Mouse (Mus musculus) heart, embryonic 14.5 days (tissue): ENCODE measurements around the gene Rbp7. TPM values are rescaled to one million over a fixed set of nuclear protein-coding genes. Genes with fewer than 3 reads are reported as not detected.
A peak's percentile ranks its signal among the peaks of the same experiment; 100 is the strongest.
"Not testable (repeated sequence)": the region's sequence is repeated elsewhere in the genome, so short reads cannot be mapped to it uniquely, and the experiment has no call there.

Experiments
- ATAC-seq: fragments of 200-750 bp; cut with Nextera tagmentation; 2 replicates; pipeline ENCODE4 v1.8.0; 2017; ENCODE audit warnings: low read depth, moderate TSS enrichment; ENCODE audit not compliant: insufficient number of reproducible peaks, insufficient read depth, low FRiP score
- H3K27ac ChIP-seq, 2 experiments: fragments of 200-500 bp in 1 of 2; fragments of 300-500 bp in 1 of 2; sonication (generic) in 1 of 2; replicated peaks in 1 of 2; 2 replicates each; pipeline ENCODE4 v1.5.1; 2012 to 2014; ENCODE audit warnings: low read depth in 2 of 2, low read length in 2 of 2, control low read depth in 1 of 2, mild to moderate bottlenecking in 1 of 2, mixed read lengths in 1 of 2; ENCODE audit not compliant: control insufficient read depth in 1 of 2, insufficient read depth in 1 of 2
- H3K27me3 ChIP-seq: fragments of 300-500 bp; sonication (generic); 2 replicates; pipeline ENCODE4 v1.6.1; 2014; ENCODE audit warnings: mild to moderate bottlenecking, low read length, control low read depth; ENCODE audit not compliant: control insufficient read depth, insufficient read depth
- H3K36me3 ChIP-seq: fragments of 300-500 bp; sonication (generic); 2 replicates; pipeline ENCODE4 v1.6.1; 2014; ENCODE audit warnings: mild to moderate bottlenecking, control low read depth, low read length, mixed read lengths; ENCODE audit not compliant: control insufficient read depth, insufficient read depth
- H3K4me1 ChIP-seq, 2 experiments: fragments of 200-500 bp in 1 of 2; fragments of 300-500 bp in 1 of 2; sonication (generic) in 1 of 2; 2 replicates each; pipeline ENCODE4 v1.6.1; 2012 to 2014; ENCODE audit warnings: low read length in 2 of 2, control low read depth in 1 of 2, mixed read lengths in 1 of 2; ENCODE audit not compliant: control insufficient read depth in 2 of 2, insufficient read depth in 2 of 2
- H3K4me2 ChIP-seq: fragments of 300-500 bp; sonication (generic); 2 replicates; pipeline ENCODE4 v1.6.1; 2014; ENCODE audit warnings: mild to moderate bottlenecking, low read length
- H3K4me3 ChIP-seq, 2 experiments: fragments of 200-500 bp in 1 of 2; fragments of 300-500 bp in 1 of 2; sonication (generic) in 1 of 2; 2 replicates each; pipeline ENCODE4 v1.5.1; 2012 to 2014; ENCODE audit warnings: low read length in 2 of 2, mild to moderate bottlenecking in 2 of 2, control low read depth in 1 of 2, low read depth in 1 of 2, moderate library complexity in 1 of 2; ENCODE audit not compliant: control insufficient read depth in 1 of 2, insufficient read depth in 1 of 2
- H3K9ac ChIP-seq: fragments of 300-500 bp; sonication (generic); 2 replicates; pipeline ENCODE4 v1.6.1; 2014; ENCODE audit warnings: mild to moderate bottlenecking, low read length
- H3K9me3 ChIP-seq: fragments of 300-500 bp; sonication (generic); 2 replicates; pipeline ENCODE4 v1.6.1; 2016; ENCODE audit warnings: low read length, control low read depth; ENCODE audit not compliant: control insufficient read depth
- WGBS: fragments of 180-500 bp; shearing (Covaris S2); extraction: QIAGEN DNeasy Blood & Tissue Kit; methylation state at CpG from one replicate; pipeline ENCODE4 v1.1.7; 2014; 5-methylcytosine and 5-hydroxymethylcytosine counted together
- polyA plus RNA-seq: library from polyadenylated mRNA; unstranded; fragments of >200 nt; fragmentation: Nextera tagmentation; extraction: Ambion mirVana; gene quantifications from 2 replicates; pipeline ENCODE4 v1.2.1, GENCODE M21; 2014

The Rbp7 gene
- polyA plus RNA-seq, 1 experiment from 2014 or later: 8.6 TPM

DNA sequence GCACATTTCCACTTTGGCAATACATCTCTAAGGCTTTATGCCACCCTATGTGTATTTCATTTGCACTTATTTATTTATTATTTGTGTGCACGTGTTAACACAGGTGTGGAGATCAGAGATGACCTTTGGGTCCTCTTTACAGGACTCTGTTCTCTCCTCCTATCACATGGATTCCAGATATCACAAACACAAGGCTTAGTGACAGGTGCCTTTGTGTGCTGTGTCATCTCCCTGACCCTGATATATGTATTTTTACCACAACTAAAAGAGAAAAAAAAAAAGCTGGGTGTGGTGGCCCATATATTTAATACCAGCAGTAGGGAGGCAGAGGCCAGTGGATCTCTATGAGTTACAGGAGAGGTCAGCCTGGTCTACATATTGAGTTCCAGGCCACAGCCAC, 10.3 kb downstream of the Rbp7 start:
- Histone ChIP-seq H3K9ac (peak overlapping the region; percentile 71), H3K27me3 (no peaks in the 10 kb centered on the region), H3K4me3 (no peak overlapping the region), H3K9me3 (no peaks in the 10 kb centered on the region), H3K27ac (peak overlapping the region in 1 of 2 experiments; percentile 84; a peak in 3 of 4 replicates), H3K36me3 (no peaks in the 10 kb centered on the region), H3K4me2 (no peak overlapping the region), H3K4me1 (peaks cover 9 to 20% of the 10 kb centered on the region in 2 experiments)
- WGBS: 40% methylated on average over 1 of the region's 1 CpGs
- ATAC-seq: no peak

DNA sequence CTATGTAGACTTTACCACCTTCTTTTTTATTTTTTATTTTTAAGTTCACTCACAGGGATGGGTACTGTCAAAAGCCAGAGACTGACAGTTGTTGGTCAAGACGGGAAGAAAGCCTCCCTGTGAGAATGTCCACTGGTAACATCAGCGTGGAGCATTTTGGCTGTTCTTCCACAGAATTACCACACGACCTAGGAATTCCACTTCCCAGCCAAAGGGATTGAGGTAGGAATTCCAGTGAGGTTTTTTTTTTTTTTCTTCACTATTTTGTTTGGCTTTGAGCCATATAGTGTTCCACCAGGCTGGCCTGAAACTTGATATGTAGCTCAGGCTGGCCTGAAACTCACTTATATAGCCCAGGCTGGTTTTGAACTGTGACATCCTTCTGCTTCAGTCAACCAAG, 12.3 kb downstream of the Rbp7 start:
- no peak for ATAC-seq
- Histone ChIP-seq H3K4me2 (no peak overlapping the region), H3K27me3 (no peaks in the 10 kb centered on the region), H3K9me3 (no peaks in the 10 kb centered on the region), H3K4me3 (no peak overlapping the region), H3K36me3 (no peaks in the 10 kb centered on the region), H3K4me1 (peaks cover 9 to 20% of the 10 kb centered on the region in 2 experiments), H3K27ac (peak overlapping the region; percentile 14 to 45; a peak in 2 of 4 replicates), H3K9ac (no peak overlapping the region)
- WGBS: 15% methylated on average over 3 of the region's 3 CpGs

DNA sequence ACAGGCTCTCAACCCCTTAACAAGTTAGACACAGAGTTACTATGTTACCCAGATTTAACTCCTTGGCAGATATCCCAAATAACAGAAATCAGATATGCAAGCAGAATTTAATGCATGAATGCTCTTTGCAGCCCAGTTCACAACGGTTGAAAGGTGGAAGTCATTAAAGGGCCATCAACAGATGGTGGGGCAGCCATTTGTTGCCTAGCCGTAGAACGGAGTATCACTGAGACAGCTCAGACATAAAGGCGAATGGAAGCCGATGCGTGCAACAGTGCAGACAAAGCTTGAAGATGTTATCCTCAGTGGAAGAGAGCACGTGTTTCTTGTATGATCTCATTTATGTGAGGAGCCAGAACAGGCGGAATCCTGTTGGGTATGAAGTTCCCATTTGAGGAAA, 14.2 kb downstream of the Rbp7 start:
- no peak for ATAC-seq
- WGBS: 74% methylated on average over 8 of the region's 8 CpGs
- no peak overlapping the region for H3K4me2 ChIP-seq
- H3K4me1 ChIP-seq: peaks cover 5 to 16% of the 10 kb centered on the region in 2 experiments
- H3K36me3 ChIP-seq: no peaks in the 10 kb centered on the region
- no peak overlapping the region for H3K9ac ChIP-seq
- no peak overlapping the region for H3K4me3 ChIP-seq
- H3K27me3 ChIP-seq: no peaks in the 10 kb centered on the region
- H3K9me3 ChIP-seq: no peaks in the 10 kb centered on the region
- no peak overlapping the region for H3K27ac ChIP-seq

DNA sequence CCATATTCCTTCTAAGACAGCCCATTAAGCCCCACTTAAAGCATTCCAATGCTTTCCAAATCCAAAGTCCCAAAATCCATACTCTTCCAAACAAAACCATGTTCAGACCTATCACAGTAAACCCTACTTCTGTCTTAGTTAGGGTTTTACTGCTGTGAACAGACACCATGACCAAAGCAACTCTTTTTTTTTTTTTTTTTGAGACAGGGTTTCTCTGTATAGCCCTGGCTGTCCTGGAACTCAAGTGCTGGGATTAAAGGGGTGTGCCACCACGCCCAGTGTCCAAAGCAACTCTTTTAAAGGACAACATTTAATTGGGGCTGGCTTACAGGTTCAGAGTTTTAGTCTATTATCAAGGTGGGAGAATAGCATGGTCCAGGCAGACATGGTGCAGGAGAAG, 22.9 kb downstream of the Rbp7 start:
- not testable (repeated sequence) for H3K4me2 ChIP-seq, H3K9me3 ChIP-seq, H3K4me3 ChIP-seq, H3K36me3 ChIP-seq, H3K4me1 ChIP-seq, H3K27ac ChIP-seq, ATAC-seq, H3K27me3 ChIP-seq, H3K9ac ChIP-seq
- WGBS: 51% methylated on average over 1 of the region's 1 CpGs

DNA sequence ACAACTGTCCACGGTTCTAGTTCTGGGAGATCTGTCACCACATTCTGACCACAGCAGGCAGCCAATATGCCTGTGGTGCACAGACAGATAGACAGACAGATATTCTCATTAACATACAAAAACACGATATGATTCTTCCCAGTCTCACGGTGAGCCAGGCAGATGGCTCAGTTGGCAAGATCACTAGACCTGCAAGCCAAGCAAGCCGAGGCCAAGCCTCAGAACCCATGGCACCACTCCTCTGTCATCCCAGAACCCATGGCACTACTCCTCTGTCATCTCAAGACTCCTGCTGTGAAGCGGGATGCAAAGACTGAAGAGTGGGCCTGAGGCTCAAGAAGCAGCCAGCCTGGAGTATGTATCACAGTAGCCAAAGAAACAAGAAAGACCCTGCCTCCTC, 25.2 kb downstream of the Rbp7 start:
- no peak overlapping the region for H3K9ac ChIP-seq
- 77% methylated on average over 5 of the region's 5 CpGs for WGBS
- peaks cover 0 to 6% of the 10 kb centered on the region in 2 experiments; a peak in 1 of 4 replicates for H3K4me1 ChIP-seq
- H3K9me3 ChIP-seq: no peaks in the 10 kb centered on the region
- H3K36me3 ChIP-seq: no peaks in the 10 kb centered on the region
- no peaks in the 10 kb centered on the region for H3K27me3 ChIP-seq
- H3K27ac ChIP-seq: no peak overlapping the region
- H3K4me2 ChIP-seq: no peak overlapping the region
- no peak overlapping the region for H3K4me3 ChIP-seq
- no peak for ATAC-seq

DNA sequence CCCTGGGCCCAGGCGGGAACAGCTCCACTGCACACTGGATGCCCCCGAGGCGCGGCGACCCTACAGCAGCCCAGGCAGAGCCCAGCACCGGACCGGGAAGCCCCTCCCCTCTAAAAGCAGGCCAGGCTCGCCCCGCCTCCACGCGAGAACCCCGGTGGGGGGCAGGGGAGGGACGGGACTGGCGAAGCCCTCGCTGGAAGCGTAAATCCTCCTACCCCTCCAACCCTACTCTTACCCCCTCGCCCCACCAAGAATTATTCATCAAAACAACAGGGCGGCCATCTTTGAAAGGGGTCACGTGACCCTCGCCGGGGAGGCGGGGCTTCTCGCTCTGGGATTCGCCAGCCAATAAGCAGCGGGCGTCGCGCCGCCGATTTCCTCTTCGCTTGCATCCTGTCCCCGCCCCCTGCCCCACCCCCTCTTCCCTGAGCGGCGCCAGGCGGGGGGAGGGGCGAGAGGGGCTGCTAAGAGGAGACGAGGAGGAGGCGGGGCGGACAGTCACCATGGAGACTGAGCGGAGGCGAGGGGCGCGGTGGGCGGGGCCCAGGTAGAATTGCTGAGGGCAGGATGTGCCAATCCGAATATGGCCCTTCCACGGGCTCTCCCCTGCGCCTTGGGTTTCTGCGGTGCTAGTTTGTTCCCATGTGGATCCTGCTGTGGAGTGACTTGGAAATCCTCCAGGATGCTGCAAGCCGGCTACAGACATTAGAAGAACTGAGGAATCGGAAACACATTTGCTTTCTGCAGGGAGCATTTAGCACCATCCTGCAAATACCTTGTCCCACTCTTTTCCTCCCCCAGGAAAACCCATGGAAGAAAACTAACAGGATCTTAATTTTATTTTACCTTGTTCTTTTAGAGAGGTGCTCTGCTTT, 28.2 kb downstream of the Rbp7 start, which contains the start of gene Ube4b:
Gene Ube4b (minus strand): TSS at position 425 of the 875 bp plus-strand sequence.
- peak within 1 kb of the TSS; percentile 80 for H3K4me2 ChIP-seq
- H3K36me3 ChIP-seq: no peaks in the 10 kb centered on the region
- under 1% methylated on average over 45 of the region's 50 CpGs for WGBS
- H3K27me3 ChIP-seq: no peaks in the 10 kb centered on the region
- H3K4me3 ChIP-seq: peak within 1 kb of the TSS; percentile 91
- peak; percentile 92 for ATAC-seq
- H3K4me1 ChIP-seq: peaks cover 2 to 19% of the 10 kb centered on the region in 2 experiments; a peak in 1 of 4 replicates
- H3K9ac ChIP-seq: peak within 1 kb of the TSS; percentile 93
- H3K9me3 ChIP-seq: no peaks in the 10 kb centered on the region
- H3K27ac ChIP-seq: peak within 1 kb of the TSS; percentile 94 to 97

DNA sequence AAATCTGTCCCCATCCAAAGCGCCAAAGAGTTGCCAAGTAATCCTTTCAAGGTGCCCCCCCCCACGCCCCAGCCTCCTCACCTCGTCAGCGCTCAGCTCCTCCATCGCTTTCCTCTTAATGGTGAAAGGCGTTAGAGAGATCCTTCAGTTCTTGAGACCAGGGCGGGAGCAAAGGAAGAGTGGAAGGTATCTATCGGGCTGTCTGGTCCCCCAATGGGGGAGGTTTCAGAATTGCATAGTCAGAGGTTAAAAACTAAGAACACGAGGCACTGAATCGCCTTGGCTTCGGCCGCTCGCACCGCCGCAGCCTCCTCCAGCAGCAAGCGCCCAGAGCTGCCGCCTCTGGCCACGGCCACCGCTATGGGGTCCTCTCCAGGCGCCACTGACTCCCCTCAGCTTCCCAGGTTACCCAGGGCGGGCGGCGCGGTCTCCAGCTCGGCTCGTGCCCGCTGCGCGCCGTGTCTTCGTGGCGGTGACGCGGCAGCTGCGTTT, 28.9 kb downstream of the Rbp7 start:
- no peaks in the 10 kb centered on the region for H3K27me3 ChIP-seq
- WGBS: under 1% methylated on average over 35 of the region's 35 CpGs
- H3K4me2 ChIP-seq: peak overlapping the region; percentile 80
- H3K9me3 ChIP-seq: no peaks in the 10 kb centered on the region
- peaks cover 2 to 22% of the 10 kb centered on the region in 2 experiments; a peak in 2 of 4 replicates for H3K4me1 ChIP-seq
- H3K4me3 ChIP-seq: peak overlapping the region; percentile 91
- ATAC-seq: peak; percentile 65
- peak overlapping the region; percentile 93 for H3K9ac ChIP-seq
- H3K36me3 ChIP-seq: no peaks in the 10 kb centered on the region
- peak overlapping the region; percentile 94 to 97 for H3K27ac ChIP-seq
